Mouse (Mus musculus) kidney, embryonic 15.5 days (tissue): ENCODE measurements at regions not wholly inside any gene's neighbourhood (a gene's known extent, or its start where the extent isn't known, plus 50 kb on each side); places are given as distances from the start of the nearest gene placed in this dataset.
A peak's percentile ranks its signal among the peaks of the same experiment; 100 is the strongest.

ENCODE experiments used
- ATAC-seq: fragments of 200-750 bp; cut with Nextera tagmentation; replicated peaks from 2 replicates; pipeline ENCODE4 v1.8.0; 2017; ENCODE audit warnings: moderate TSS enrichment; ENCODE audit not compliant: low FRiP score
- H3K27ac ChIP-seq: fragments of 300-500 bp; sonication (generic); 2 replicates; pipeline ENCODE4 v1.5.1; 2015; ENCODE audit warnings: mild to moderate bottlenecking, inconsistent platforms
- H3K27me3 ChIP-seq: fragments of 300-500 bp; sonication (generic); 2 replicates; pipeline ENCODE4 v1.6.1; 2015; ENCODE audit warnings: inconsistent platforms
- H3K36me3 ChIP-seq: fragments of 300-500 bp; sonication (generic); 2 replicates; pipeline ENCODE4 v1.6.1; 2015; ENCODE audit warnings: inconsistent platforms
- H3K4me1 ChIP-seq: fragments of 300-500 bp; sonication (generic); 2 replicates; pipeline ENCODE4 v1.6.1; 2015; ENCODE audit warnings: inconsistent platforms
- H3K4me2 ChIP-seq: fragments of 300-500 bp; sonication (generic); 2 replicates; pipeline ENCODE4 v1.6.1; 2015; ENCODE audit warnings: moderate library complexity, mild to moderate bottlenecking, inconsistent platforms
- H3K4me3 ChIP-seq: fragments of 300-500 bp; sonication (generic); replicated peaks from 2 replicates; pipeline ENCODE4 v1.5.1; 2015; ENCODE audit warnings: mild to moderate bottlenecking, inconsistent platforms
- H3K9ac ChIP-seq: fragments of 300-500 bp; sonication (generic); 2 replicates; pipeline ENCODE4 v1.6.1; 2015; ENCODE audit warnings: mild to moderate bottlenecking, inconsistent platforms
- H3K9me3 ChIP-seq: fragments of 300-500 bp; sonication (generic); replicated peaks from 2 replicates; pipeline ENCODE4 v1.6.1; 2016; ENCODE audit warnings: inconsistent platforms
- WGBS: fragments of 180-500 bp; shearing (Covaris S2); methylation state at CpG from one replicate; pipeline ENCODE4 v1.1.7; 2015; ENCODE audit warnings: mixed read lengths; 5-methylcytosine and 5-hydroxymethylcytosine counted together

DNA sequence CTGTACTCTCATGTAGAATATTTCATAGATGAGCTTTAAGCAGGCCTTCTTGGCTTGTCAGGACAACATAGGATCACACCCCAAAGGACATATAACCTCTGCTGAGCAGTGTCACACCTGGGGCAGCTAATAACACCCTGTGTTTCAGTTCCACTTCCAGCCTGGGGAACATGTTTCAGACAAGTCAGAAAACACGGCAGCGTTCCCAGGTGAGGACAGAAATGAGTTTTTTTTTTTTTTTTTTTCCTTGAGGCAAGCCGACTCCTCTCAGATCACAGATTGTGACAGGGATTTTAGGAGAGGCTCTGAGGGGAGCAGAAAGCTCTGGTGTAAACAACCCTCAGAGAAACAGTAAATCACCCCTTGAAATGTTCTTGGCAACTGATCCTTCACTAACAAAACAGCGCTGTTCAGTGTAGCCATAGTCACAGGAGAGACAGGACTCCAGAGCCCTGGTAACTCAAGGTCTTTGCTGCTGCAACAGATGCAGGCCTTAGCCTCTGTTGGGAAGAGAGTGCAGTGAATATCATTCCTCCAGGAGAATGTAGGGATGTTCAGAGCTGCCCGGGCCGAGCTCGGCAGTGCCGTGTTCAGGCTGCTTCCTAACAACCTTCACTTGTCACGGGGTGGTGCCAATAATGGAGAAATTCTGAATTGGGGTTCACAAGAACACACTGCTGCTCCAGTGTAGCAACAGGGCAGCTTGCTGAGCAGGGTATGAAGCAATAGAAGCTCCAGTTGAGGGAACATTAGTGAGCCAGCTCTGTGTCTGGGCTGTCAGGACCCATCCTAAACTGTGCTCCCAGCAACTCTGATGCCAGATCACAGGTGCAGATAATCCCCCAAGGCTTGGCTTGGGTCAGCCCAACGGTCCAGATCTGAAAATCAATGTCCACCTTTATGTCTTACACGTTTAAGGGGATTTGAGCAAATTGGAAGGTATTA, 177.1 kb upstream of the Eif4g2 start:
- Histone ChIP-seq H3K4me3 (no peak overlapping the region), H3K4me1 (peaks cover 4% of the 10 kb centered on the region; the same call in 1 of the 2 replicates), H3K27me3 (no peaks in the 10 kb centered on the region), H3K36me3 (no peaks in the 10 kb centered on the region), H3K4me2 (no peak overlapping the region), H3K9ac (no peak overlapping the region), H3K9me3 (no peaks in the 10 kb centered on the region), H3K27ac (no peak overlapping the region)
- peak; percentile 49; the same call in 1 of the 2 replicates for ATAC-seq
- 46% methylated on average over 11 of the region's 11 CpGs for WGBS

DNA sequence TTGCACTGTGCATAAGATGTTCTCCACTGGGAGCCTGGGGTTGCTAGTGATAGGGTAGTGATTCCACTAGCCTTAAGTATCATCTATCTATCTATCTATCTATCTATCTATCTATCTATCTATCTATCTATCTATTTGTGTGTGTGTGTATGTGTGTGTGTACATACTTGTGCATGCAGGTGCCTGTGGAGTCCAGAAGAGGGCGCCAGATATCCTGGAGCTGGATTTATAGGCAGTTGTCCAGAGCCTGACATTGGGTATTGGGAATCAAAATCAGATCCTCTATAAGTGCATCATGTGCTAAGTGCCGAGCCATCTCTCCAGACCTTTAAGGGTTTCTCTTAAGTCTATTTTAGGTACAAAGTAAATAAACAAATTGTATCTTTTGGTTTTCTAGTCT, 175.0 kb upstream of the Eif4g2 start:
- Histone ChIP-seq H3K4me2 (no peak overlapping the region), H3K36me3 (no peaks in the 10 kb centered on the region), H3K27ac (no peak overlapping the region), H3K4me3 (no peak overlapping the region), H3K9me3 (no peaks in the 10 kb centered on the region), H3K4me1 (peaks cover 4% of the 10 kb centered on the region; the same call in 1 of the 2 replicates), H3K9ac (no peak overlapping the region), H3K27me3 (no peaks in the 10 kb centered on the region)
- ATAC-seq: no peak
- WGBS: 86% methylated on average over 2 of the region's 2 CpGs

DNA sequence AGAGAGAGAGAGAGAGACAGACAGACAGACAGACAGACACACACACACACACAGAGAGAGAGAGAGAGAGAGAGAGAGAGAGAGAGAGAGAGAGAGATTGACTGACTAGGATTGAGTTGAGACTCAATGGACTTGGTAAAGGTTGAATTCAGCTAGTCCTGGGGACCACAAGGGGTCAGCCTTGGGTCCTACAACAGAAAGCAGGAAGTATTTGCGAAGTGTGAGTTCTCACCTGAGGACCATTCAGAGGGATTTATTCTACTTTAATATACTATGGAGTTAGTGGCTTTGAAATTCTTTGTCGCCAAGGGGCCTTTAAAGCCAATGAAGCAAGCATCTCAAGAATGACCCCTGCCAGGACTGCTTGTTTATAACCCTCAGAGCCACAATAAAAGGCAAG, 173.4 kb upstream of the Eif4g2 start:
- Histone ChIP-seq H3K4me1 (peaks cover 4% of the 10 kb centered on the region; the same call in 1 of the 2 replicates), H3K9me3 (no peaks in the 10 kb centered on the region), H3K9ac (no peak overlapping the region), H3K27me3 (no peaks in the 10 kb centered on the region), H3K4me2 (no peak overlapping the region), H3K4me3 (no peak overlapping the region), H3K36me3 (no peaks in the 10 kb centered on the region), H3K27ac (no peak overlapping the region)
- ATAC-seq: no peak
- WGBS: 56% methylated on average over 2 of the region's 2 CpGs

DNA sequence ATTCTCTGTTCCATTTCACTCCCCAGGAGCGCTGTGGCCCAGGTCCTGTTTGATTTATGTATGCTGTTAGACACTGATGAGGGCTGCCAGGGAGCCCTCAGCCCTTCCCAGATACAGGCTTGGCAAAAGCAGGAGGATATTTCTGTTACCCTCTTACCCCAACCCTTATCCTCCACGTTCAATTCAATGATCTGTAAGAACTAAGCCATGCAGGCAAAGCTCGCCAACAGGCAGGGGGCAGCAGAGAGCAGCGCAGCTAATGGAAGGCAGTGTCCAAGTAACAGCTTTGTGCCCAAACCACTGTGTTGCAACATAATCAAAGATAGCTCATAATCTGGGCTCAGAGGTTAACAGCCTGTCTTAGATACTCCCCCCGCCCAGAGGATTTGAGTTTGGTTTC, 166.8 kb upstream of the Eif4g2 start:
- no peak overlapping the region for H3K4me3 ChIP-seq

DNA sequence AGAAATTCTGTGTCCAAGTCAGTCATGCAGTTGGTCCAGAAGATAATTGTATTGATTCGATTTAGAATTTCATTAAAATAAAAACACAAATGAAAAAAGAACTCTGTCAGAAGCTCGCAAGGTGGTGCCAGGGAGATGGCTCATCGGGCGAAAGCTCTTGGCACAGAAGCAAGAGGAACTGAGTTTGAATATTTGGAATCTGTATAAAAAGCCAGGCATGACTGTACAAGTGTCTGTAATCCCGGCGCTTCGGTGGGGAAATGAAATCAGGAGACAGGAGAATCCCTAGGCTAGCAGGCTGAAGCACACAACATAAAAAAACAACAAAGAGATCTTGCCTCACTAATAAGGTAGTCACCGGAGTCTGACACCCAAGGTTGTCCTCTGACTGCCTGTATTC, 162.7 kb upstream of the Eif4g2 start:
- H3K9me3 ChIP-seq: no peaks in the 10 kb centered on the region
- H3K36me3 ChIP-seq: no peaks in the 10 kb centered on the region
- WGBS: 89% methylated on average over 8 of the region's 8 CpGs
- no peak overlapping the region for H3K4me2 ChIP-seq
- H3K27me3 ChIP-seq: no peaks in the 10 kb centered on the region
- no peak for ATAC-seq
- no peak overlapping the region for H3K4me3 ChIP-seq
- no peak overlapping the region for H3K9ac ChIP-seq
- H3K4me1 ChIP-seq: 0 out of 2 replicates have a peak, but pooled peaks cover 3% of the 10 kb centered on the region
- no peak overlapping the region for H3K27ac ChIP-seq

More for the DNA sequence above, 166.8 kb upstream of the Eif4g2 start:
- H3K27me3 ChIP-seq: no peaks in the 10 kb centered on the region
- H3K9ac ChIP-seq: no peak overlapping the region
- no peaks in the 10 kb centered on the region for H3K36me3 ChIP-seq
- no peak overlapping the region for H3K27ac ChIP-seq
- H3K4me2 ChIP-seq: no peak overlapping the region
- 34% methylated on average over 5 of the region's 5 CpGs for WGBS
- no peak for ATAC-seq
- no peaks in the 10 kb centered on the region for H3K9me3 ChIP-seq
- no peaks in the 10 kb centered on the region for H3K4me1 ChIP-seq

DNA sequence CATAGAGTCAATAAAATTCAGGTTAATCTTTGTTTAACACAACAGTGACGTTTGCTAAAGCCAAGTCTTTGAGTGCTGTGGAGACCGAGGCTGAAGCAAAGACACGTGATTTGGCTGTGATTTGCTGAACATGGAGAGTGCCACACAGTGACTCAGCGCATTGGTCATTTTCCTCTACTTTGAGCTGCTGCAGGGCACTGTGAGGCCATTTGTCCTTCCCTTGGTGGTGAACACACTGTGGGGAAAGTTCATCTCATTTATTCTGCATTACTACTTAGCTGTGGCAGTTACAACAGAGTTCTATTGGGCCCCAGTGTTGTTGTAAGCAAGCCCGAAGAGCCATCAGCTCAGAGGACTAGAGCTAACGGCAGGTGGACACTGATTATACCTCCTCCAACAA, 162.2 kb upstream of the Eif4g2 start:
- WGBS: 78% methylated on average over 6 of the region's 6 CpGs
- no peak overlapping the region for H3K4me2 ChIP-seq
- no peaks in the 10 kb centered on the region for H3K9me3 ChIP-seq
- no peaks in the 10 kb centered on the region for H3K36me3 ChIP-seq
- no peak overlapping the region for H3K27ac ChIP-seq
- no peak for ATAC-seq
- no peaks in the 10 kb centered on the region for H3K27me3 ChIP-seq
- no peak overlapping the region for H3K9ac ChIP-seq
- H3K4me1 ChIP-seq: 0 out of 2 replicates have a peak, but pooled peaks cover 7% of the 10 kb centered on the region
- H3K4me3 ChIP-seq: no peak overlapping the region

DNA sequence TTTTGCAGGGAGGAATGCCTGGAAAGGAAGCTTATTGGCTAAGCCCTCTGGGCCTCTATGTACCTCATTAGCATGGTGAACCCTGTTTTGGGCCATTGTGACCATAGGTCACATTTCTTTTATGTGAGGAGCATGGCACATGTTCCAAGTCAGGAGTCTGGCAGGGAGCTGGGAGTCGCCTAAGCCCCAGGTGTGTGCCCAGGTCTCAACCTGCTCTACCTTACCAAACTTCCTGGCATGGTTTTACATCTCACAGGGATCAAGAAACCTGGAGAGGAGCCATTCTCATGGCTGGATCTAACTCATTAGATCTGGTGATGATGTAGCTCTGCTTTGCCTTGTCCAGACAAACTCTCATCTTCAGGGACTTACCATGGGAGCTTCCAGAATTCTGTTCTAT, 161.0 kb upstream of the Eif4g2 start:
- no peak overlapping the region for H3K27ac ChIP-seq
- 73% methylated on average over 1 of the region's 1 CpGs for WGBS
- no peak for ATAC-seq

DNA sequence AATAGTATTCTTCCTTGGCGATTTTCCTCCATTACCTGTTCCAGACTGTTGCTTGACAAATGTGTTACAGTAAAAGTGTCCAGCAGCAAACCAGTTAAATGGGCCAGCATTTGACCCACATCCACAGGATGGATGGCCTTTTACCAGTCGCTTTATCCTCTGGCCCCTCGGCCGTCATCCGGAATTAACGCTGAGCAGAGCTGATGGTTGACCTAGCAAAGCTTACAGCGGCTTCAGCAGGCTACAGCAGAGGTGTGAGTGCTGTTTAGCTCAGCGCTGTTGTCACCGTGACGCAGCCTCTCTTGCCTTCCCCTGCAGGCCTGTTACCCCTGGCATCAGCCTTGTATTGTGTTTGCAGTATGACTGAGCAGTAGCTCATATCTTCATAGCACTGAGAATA, 159.8 kb upstream of the Eif4g2 start:
- Histone ChIP-seq H3K9me3 (0 out of 2 replicates have a peak, but pooled peaks cover 3% of the 10 kb centered on the region), H3K4me3 (no peak overlapping the region), H3K4me2 (no peak overlapping the region), H3K27me3 (no peaks in the 10 kb centered on the region), H3K9ac (no peak overlapping the region), H3K27ac (no peak overlapping the region), H3K4me1 (peaks cover 9% of the 10 kb centered on the region; the same call in 1 of the 2 replicates), H3K36me3 (no peaks in the 10 kb centered on the region)
- WGBS: 52% methylated on average over 10 of the region's 10 CpGs
- no peak for ATAC-seq

More for the DNA sequence above, 161.0 kb upstream of the Eif4g2 start:
- Histone ChIP-seq H3K36me3 (no peaks in the 10 kb centered on the region), H3K9me3 (0 out of 2 replicates have a peak, but pooled peaks cover 3% of the 10 kb centered on the region), H3K4me1 (0 out of 2 replicates have a peak, but pooled peaks cover 8% of the 10 kb centered on the region), H3K9ac (no peak overlapping the region), H3K4me2 (no peak overlapping the region), H3K27me3 (no peaks in the 10 kb centered on the region), H3K4me3 (no peak overlapping the region)

DNA sequence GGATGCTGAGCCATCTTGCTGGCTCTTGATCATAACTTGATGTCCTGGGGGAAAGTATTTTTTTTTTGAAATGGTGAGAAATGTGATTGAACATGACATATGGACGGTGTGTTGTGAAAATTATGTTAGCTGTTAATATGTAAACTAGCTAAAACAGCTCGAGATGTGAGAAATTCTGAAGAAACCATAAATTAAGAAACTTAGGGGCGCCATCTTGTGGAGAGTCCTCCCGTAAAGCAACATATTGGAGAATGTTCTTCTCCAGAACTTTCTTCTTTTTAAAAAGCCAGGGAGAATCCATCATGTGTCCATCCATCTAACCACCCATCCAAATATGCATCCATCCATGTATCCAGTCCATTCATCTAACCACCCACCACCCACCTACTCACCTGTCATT, 158.7 kb upstream of the Eif4g2 start:
- Histone ChIP-seq H3K4me1 (peaks cover 11% of the 10 kb centered on the region; the same call in 1 of the 2 replicates), H3K9ac (no peak overlapping the region), H3K27me3 (no peaks in the 10 kb centered on the region), H3K27ac (no peak overlapping the region), H3K4me3 (no peak overlapping the region), H3K9me3 (0 out of 2 replicates have a peak, but pooled peaks cover 5% of the 10 kb centered on the region), H3K4me2 (no peak overlapping the region), H3K36me3 (no peaks in the 10 kb centered on the region)
- no peak for ATAC-seq
- WGBS: 52% methylated on average over 4 of the region's 4 CpGs

DNA sequence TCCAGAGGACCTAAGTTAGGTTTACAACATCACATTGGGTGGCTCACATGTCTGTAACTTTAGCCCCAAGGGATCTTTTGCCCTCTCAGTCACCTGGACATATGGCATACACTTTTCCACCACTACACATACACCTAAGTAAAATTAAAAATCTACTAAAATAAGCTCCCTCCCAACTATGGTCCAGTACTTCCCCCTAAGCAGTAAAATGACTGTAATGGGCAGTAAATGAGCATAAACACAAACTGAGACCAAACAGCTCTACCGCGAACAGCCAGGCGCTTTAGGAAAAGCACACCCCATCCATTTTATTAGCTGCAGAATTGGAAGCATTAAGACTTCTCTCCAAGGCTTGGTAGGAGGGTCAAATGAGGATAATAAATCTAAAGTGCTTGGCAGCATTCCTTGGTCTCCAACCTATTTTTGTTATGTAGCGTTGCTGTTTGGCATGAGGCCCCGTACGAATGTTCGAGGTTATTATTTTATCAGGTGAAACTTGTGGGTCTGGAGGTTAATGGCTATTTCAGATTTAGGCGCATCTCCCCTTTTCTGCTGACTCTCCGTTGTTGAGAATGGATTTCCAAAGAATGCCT, 157.5 kb upstream of the Eif4g2 start:
- ATAC-seq: no peak
- WGBS: 27% methylated on average over 9 of the region's 9 CpGs

DNA sequence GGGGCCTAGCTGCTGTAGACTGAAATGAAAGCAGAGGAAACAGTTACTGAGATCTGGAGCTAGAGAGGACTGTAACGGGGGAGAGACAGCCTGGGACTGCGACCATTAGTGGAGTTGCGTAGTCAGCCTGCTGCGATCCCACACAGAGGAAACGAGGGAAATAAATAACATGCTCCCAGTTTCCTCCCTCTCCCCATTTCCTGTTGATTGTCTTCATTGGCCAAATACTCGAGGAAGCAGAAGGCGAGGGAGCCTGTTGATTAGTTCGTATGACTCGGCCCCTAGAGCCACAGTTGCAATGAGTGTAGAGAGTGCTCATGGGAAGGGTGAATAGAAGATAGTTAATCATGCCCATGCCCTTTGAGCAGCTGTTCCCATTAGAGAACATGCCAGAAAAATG, 155.0 kb upstream of the Eif4g2 start:
- peak; percentile 64; the same call in 1 of the 2 replicates for ATAC-seq
- Histone ChIP-seq H3K27me3 (no peaks in the 10 kb centered on the region), H3K4me1 (peaks cover 11% of the 10 kb centered on the region; the same call in 1 of the 2 replicates), H3K4me3 (no peak overlapping the region), H3K27ac (peak overlapping the region; percentile 71; the same call in 1 of the 2 replicates), H3K36me3 (no peaks in the 10 kb centered on the region), H3K9me3 (peaks cover 9% of the 10 kb centered on the region; the same call in 1 of the 2 replicates), H3K4me2 (no peak overlapping the region), H3K9ac (no peak overlapping the region)
- 53% methylated on average over 9 of the region's 9 CpGs for WGBS

More for the DNA sequence above, 157.5 kb upstream of the Eif4g2 start:
- Histone ChIP-seq H3K4me1 (peaks cover 11% of the 10 kb centered on the region; the same call in 1 of the 2 replicates), H3K4me3 (no peak overlapping the region), H3K4me2 (no peak overlapping the region), H3K9ac (no peak overlapping the region), H3K9me3 (peaks cover 9% of the 10 kb centered on the region; the same call in 1 of the 2 replicates), H3K36me3 (no peaks in the 10 kb centered on the region), H3K27me3 (no peaks in the 10 kb centered on the region), H3K27ac (no peak overlapping the region)

DNA sequence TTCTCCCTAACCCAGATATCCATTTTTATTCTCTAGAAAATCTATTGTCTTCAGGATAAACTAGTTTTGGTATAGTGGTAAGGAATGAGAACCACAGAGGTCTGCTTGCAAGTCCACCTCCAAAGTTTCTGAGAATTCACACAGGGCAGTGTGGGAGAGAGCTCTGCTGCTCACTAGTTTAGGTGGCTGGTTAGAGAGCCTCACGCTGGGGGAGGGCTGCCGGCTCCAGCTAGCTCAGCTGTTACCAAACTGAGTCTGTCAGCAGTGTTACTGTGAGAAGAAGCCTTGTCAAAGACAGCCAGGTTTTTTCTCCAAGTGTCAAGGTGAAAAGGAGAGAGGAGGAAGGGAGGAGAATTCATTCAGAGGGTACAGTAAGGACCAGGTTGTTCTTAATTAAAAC, 147.8 kb upstream of the Eif4g2 start:
- H3K9ac ChIP-seq: no peak overlapping the region
- ATAC-seq: no peak
- H3K4me1 ChIP-seq: no peaks in the 10 kb centered on the region
- no peaks in the 10 kb centered on the region for H3K9me3 ChIP-seq
- 71% methylated on average over 2 of the region's 2 CpGs for WGBS
- H3K4me3 ChIP-seq: no peak overlapping the region
- H3K4me2 ChIP-seq: no peak overlapping the region
- H3K27me3 ChIP-seq: no peaks in the 10 kb centered on the region
- no peaks in the 10 kb centered on the region for H3K36me3 ChIP-seq
- no peak overlapping the region for H3K27ac ChIP-seq
